Mouse (Mus musculus): Measurements from ENCODE around the gene Pcgf1. TPM values are rescaled to one million over a fixed set of nuclear protein-coding genes. Genes with fewer than 3 reads are reported as not detected.

Pcgf1 gene
- 3.2 and 3.8 TPM in 2 replicates for polyA plus RNA-seq (2012; rRNA removed)

GRCm38 (mm10) chr6:83077630-83078323, at the start of gene Pcgf1:
Gene Pcgf1, plus strand, starts transcription at chr6:83077869.

GRCm38 (mm10) chr6:83033249-83034185, 44.2 kb upstream of the Pcgf1 start, which contains the start of the genes Dok1 and Loxl3:
Gene Dok1, minus strand, starts transcription at chr6:83033471.
Gene Loxl3, plus strand, starts transcription at chr6:83034173.

GRCm38 (mm10) chr6:83054074-83054851, 23.4 kb upstream of the Pcgf1 start, which contains the start of gene Aup1:
Gene Aup1, plus strand, starts transcription at chr6:83054521.

GRCm38 (mm10) chr6:83054871-83055431, 22.7 kb upstream of the Pcgf1 start, which contains the start of gene Htra2:
Gene Htra2, minus strand, starts transcription at chr6:83055273.

GRCm38 (mm10) chr6:83057790-83058189, 19.9 kb upstream of the Pcgf1 start, which contains the start of gene Dqx1:
Gene Dqx1, plus strand, starts transcription at chr6:83057844.

GRCm38 (mm10) chr6:83070247-83070310, 7.6 kb upstream of the Pcgf1 start, which contains the start of gene Tlx2:
Gene Tlx2, minus strand, starts transcription at chr6:83070293.

GRCm38 (mm10) chr6:83086121-83087035, 8.7 kb downstream of the Pcgf1 start, which contains the start of gene Lbx2:
Gene Lbx2, plus strand, starts transcription at chr6:83086367.

GRCm38 (mm10) chr6:83101316-83101687, 23.6 kb downstream of the Pcgf1 start, which contains the start of the genes Ccdc142 and Gm42688:
Gene Ccdc142, plus strand, starts transcription at chr6:83101601.
Gene Gm42688, plus strand, starts transcription at chr6:83101617.

GRCm38 (mm10) chr6:83108762-83109668, 31.3 kb downstream of the Pcgf1 start, which contains the start of gene Mrpl53:
Gene Mrpl53, plus strand, starts transcription at chr6:83109040.

GRCm38 (mm10) chr6:83115011-83115671, 37.5 kb downstream of the Pcgf1 start, which contains the start of gene Mogs:
Gene Mogs, plus strand, starts transcription at chr6:83115496.

GRCm38 (mm10) chr6:83120930-83121862, 43.5 kb downstream of the Pcgf1 start, which contains the start of gene Wbp1:
Gene Wbp1, minus strand, starts transcription at chr6:83121559.

GRCm38 (mm10) chr6:83125331-83125730, 47.7 kb downstream of the Pcgf1 start, which contains the start of gene Ino80b:
Gene Ino80b, minus strand, starts transcription at chr6:83125431.

Other genes starting within 250 kb of the Pcgf1 start
- 0.32 and 0.38 TPM in 2 replicates for gene Sema4f, start 138.1 kb upstream of the Pcgf1 start, polyA plus RNA-seq (2012; rRNA removed)
- gene M1ap, start 131.0 kb upstream of the Pcgf1 start, polyA plus RNA-seq (2012; rRNA removed), result 0.03 and 0.12 TPM in 2 replicates
- gene Dok1, start 44.4 kb upstream of the Pcgf1 start, polyA plus RNA-seq (2012; rRNA removed), result 4.3 and 6.4 TPM in 2 replicates
- gene Loxl3, start 43.7 kb upstream of the Pcgf1 start, polyA plus RNA-seq (2012; rRNA removed), result 2.0 and 2.8 TPM in 2 replicates
- gene Aup1, start 23.3 kb upstream of the Pcgf1 start, polyA plus RNA-seq (2012; rRNA removed), result 333 and 519 TPM in 2 replicates
- 19.2 and 22.7 TPM in 2 replicates for gene Htra2, start 22.6 kb upstream of the Pcgf1 start, polyA plus RNA-seq (2012; rRNA removed)
- 3.3 and 4.4 TPM in 2 replicates for gene Dqx1, start 20.0 kb upstream of the Pcgf1 start, polyA plus RNA-seq (2012; rRNA removed)
- gene Tlx2, start 7.6 kb upstream of the Pcgf1 start, polyA plus RNA-seq (2012; rRNA removed), result 1.2 and 3.8 TPM in 2 replicates
- 0.76 and 0.81 TPM in 2 replicates for gene Lbx2, start 8.5 kb downstream of the Pcgf1 start, polyA plus RNA-seq (2012; rRNA removed)
- gene Ccdc142, start 23.7 kb downstream of the Pcgf1 start, polyA plus RNA-seq (2012; rRNA removed), result 3.4 and 4.7 TPM in 2 replicates
- gene Gm42688, start 23.7 kb downstream of the Pcgf1 start, polyA plus RNA-seq (2012; rRNA removed), result 0.93 and 1.6 TPM in 2 replicates
- 25.7 and 38.3 TPM in 2 replicates for gene Mrpl53, start 31.2 kb downstream of the Pcgf1 start, polyA plus RNA-seq (2012; rRNA removed)
- gene Mogs, start 37.6 kb downstream of the Pcgf1 start, polyA plus RNA-seq (2012; rRNA removed), result 31.9 and 39.2 TPM in 2 replicates
- gene Wbp1, start 43.7 kb downstream of the Pcgf1 start, polyA plus RNA-seq (2012; rRNA removed), result 137 and 148 TPM in 2 replicates
- 29.6 and 60.8 TPM in 2 replicates for gene Ino80b, start 47.6 kb downstream of the Pcgf1 start, polyA plus RNA-seq (2012; rRNA removed)
- gene Rtkn, start 57.6 kb downstream of the Pcgf1 start, polyA plus RNA-seq (2012; rRNA removed), result 36.3 and 47.6 TPM in 2 replicates
- gene Wdr54, start 78.5 kb downstream of the Pcgf1 start, polyA plus RNA-seq (2012; rRNA removed), result 1.8 and 1.9 TPM in 2 replicates
- 0.15 and 0.48 TPM in 2 replicates for gene 1700003E16Rik, start 78.5 kb downstream of the Pcgf1 start, polyA plus RNA-seq (2012; rRNA removed)
- gene Dctn1, start 88.1 kb downstream of the Pcgf1 start, polyA plus RNA-seq (2012; rRNA removed), result 76.7 and 83.1 TPM in 2 replicates
- gene Slc4a5, start 142.0 kb downstream of the Pcgf1 start, polyA plus RNA-seq (2012; rRNA removed), result 0.05 and 0.16 TPM in 2 replicates
- gene Mthfd2, start 248.0 kb downstream of the Pcgf1 start, polyA plus RNA-seq (2012; rRNA removed), result 2.7 and 3.3 TPM in 2 replicates
- 7.2 and 24.2 TPM in 2 replicates for gene Mob1a, start 248.1 kb downstream of the Pcgf1 start, polyA plus RNA-seq (2012; rRNA removed)